21 mouse cellular contexts compared by ENCODE assay signal in genomic region chr9:65771011-65771664, GRCm38 (mm10). TPM values are rescaled to one million over a fixed set of nuclear protein-coding genes. Genes with fewer than 3 reads are reported as not detected.
DNase-seq lines count a peak whose midpoint lies in the region; ATAC-seq lines count a peak whose summit lies in the region.
"Had no signal": no experiment of that assay in that cellular context is flagged by ENCODE, and none has a peak within 500 bp of the region (broad histone marks: within the 10 kb centered on the region; RNA-seq: fewer than 3 reads in every experiment).

No protein-coding gene starts in this region.

- H3K27me3 ChIP-seq in forebrain, embryonic 10.5 days (ENCODE audit: poor library complexity, severe bottlenecking): no peaks in the 10 kb centered on the region
- no peaks in the 10 kb centered on the region for H3K27me3 ChIP-seq in forebrain, embryonic 15.5 days
- no peaks in the 10 kb centered on the region for H3K27me3 ChIP-seq in heart, embryonic 13.5 days (replicated peaks)
- H3K27me3 ChIP-seq: embryonic facial prominence, embryonic 12.5 days; forebrain, embryonic 13.5 days had no signal

- no peak overlapping the region for H3K9ac ChIP-seq in forebrain, embryonic 15.5 days (replicated peaks)
- H3K9ac ChIP-seq in heart, embryonic 13.5 days: peak overlapping the region; percentile 25; the same call in 1 of the 2 replicates
- H3K9ac ChIP-seq: embryonic facial prominence, embryonic 12.5 days; forebrain, embryonic 13.5 days had no signal

- peaks cover 5% of the 10 kb centered on the region; the same call in 1 of the 2 replicates for H3K9me3 ChIP-seq in forebrain, embryonic 10.5 days
- no peaks in the 10 kb centered on the region for H3K9me3 ChIP-seq in forebrain, embryonic 15.5 days
- H3K9me3 ChIP-seq in heart, embryonic 13.5 days: 0 out of 2 replicates have a peak, but pooled peaks cover 3% of the 10 kb centered on the region

- H3K4me1 ChIP-seq in forebrain, embryonic 10.5 days: peaks cover 21% of the 10 kb centered on the region
- peaks cover 20% of the 10 kb centered on the region for H3K4me1 ChIP-seq in forebrain, embryonic 15.5 days
- peaks cover 27% of the 10 kb centered on the region for H3K4me1 ChIP-seq in heart, embryonic 13.5 days

- H3K4me2 ChIP-seq in forebrain, embryonic 15.5 days (replicated peaks): no peak overlapping the region
- H3K4me2 ChIP-seq in heart, embryonic 13.5 days: no peak overlapping the region
- H3K4me2 ChIP-seq: embryonic facial prominence, embryonic 12.5 days; forebrain, embryonic 13.5 days had no signal

- H3K27ac ChIP-seq in forebrain, embryonic 10.5 days: 0 out of 2 replicates have a peak overlapping the region, but pooled peaks have one; percentile 35
- no peak overlapping the region for H3K27ac ChIP-seq in forebrain, embryonic 15.5 days (replicated peaks)
- no peak overlapping the region for H3K27ac ChIP-seq in heart, embryonic 13.5 days (replicated peaks)
- H3K27ac ChIP-seq: embryonic facial prominence, embryonic 12.5 days; forebrain, embryonic 13.5 days; hindbrain, postnatal 0 days had no signal

- H3K36me3 ChIP-seq in forebrain, embryonic 10.5 days (replicated peaks): peaks cover 33% of the 10 kb centered on the region
- no peaks in the 10 kb centered on the region for H3K36me3 ChIP-seq in forebrain, embryonic 15.5 days
- H3K36me3 ChIP-seq in heart, embryonic 13.5 days: peaks cover 13% of the 10 kb centered on the region
- H3K36me3 ChIP-seq: embryonic facial prominence, embryonic 12.5 days had no signal

- 23% methylated on average over 11 of the region's 11 CpGs for WGBS in forebrain, embryonic 10.5 days
- 19% methylated on average over 11 of the region's 11 CpGs for WGBS in forebrain, embryonic 15.5 days
- 20% methylated on average over 11 of the region's 11 CpGs for WGBS in heart, embryonic 13.5 days

- ATAC-seq in forebrain, embryonic 15.5 days (replicated peaks): no peak
- ATAC-seq in heart, embryonic 13.5 days (ENCODE audit: extremely low read depth, insufficient number of reproducible peaks, low FRiP score, low TSS enrichment): no peak
- ATAC-seq in megakaryocyte progenitor cell, adult 5-6 weeks (replicated peaks; ENCODE audit: poor library complexity): no peak
- ATAC-seq: CD4-positive, CD25-positive, alpha-beta regulatory T cell, adult 4 months; forebrain, embryonic 13.5 days; hindbrain, postnatal 0 days had no signal

- H3K4me3 ChIP-seq in forebrain, embryonic 10.5 days: no peak overlapping the region
- no peak overlapping the region for H3K4me3 ChIP-seq in forebrain, embryonic 15.5 days
- no peak overlapping the region for H3K4me3 ChIP-seq in heart, embryonic 13.5 days
- H3K4me3 ChIP-seq: embryonic facial prominence, embryonic 12.5 days; forebrain, embryonic 13.5 days had no signal

- DNase-seq in forebrain, embryonic 10.5 days (ENCODE audit: extremely low spot score, low spot score): no peak
- DNase-seq in heart, adult 18-20 months: no peak
- peak; percentile 47 for DNase-seq in retina, postnatal 1 day
- DNase-seq in retina, embryonic 14.5 days (ENCODE audit: low spot score): no peak
- no peak for DNase-seq in spleen, postnatal 4 days (ENCODE audit: low spot score in 2 of 2)
- DNase-seq: adrenal gland, postnatal 14 days; B cell, adult 2 months; cerebellum, adult 11-12 months; cerebellum, adult 9-10 months; cerebellum, postnatal 25 days; gastrocnemius, postnatal 36 days; heart, adult 11 months; heart, postnatal 10 days; kidney, adult 11 months had no signal

RNA-seq across cellular contexts. Expression of gene Zfp609, which starts 56.2 kb away (rescaled TPM):
- 8.2 and 8.3 TPM in 2 replicates for polyA plus RNA-seq in forebrain, embryonic 10.5 days (2016; fragmentation: Nextera tagmentation; extraction: Ambion mirVana)
- 8.9 and 10.1 TPM in 2 replicates for polyA plus RNA-seq in forebrain, embryonic 15.5 days (2015; fragmentation: Nextera tagmentation; extraction: Ambion mirVana)
- polyA plus RNA-seq in heart, embryonic 13.5 days (2015; fragmentation: Nextera tagmentation; extraction: Ambion mirVana): 4.9 and 5.9 TPM in 2 replicates
- total RNA-seq in heart, adult 18-20 months (2021): 10 to 100 TPM; 19.2 to 22.4 TPM
- total RNA-seq in megakaryocyte progenitor cell, adult 5-6 weeks (2015): 22.6 and 23.3 TPM in 2 replicates
- total RNA-seq in megakaryocyte progenitor cell, adult 5-6 weeks (2017): 5.5 and 6.8 TPM in 2 replicates
